Mouse (Mus musculus) layer of hippocampus, adult 9-10 months (tissue): Measurements from ENCODE around the gene Tfg.

ENCODE experiments used
- DNase-seq: peaks from one replicate; pipeline ENCODE4 v3.0.0; 2022; ENCODE audit warnings: low spot score

Tfg gene

DNA sequence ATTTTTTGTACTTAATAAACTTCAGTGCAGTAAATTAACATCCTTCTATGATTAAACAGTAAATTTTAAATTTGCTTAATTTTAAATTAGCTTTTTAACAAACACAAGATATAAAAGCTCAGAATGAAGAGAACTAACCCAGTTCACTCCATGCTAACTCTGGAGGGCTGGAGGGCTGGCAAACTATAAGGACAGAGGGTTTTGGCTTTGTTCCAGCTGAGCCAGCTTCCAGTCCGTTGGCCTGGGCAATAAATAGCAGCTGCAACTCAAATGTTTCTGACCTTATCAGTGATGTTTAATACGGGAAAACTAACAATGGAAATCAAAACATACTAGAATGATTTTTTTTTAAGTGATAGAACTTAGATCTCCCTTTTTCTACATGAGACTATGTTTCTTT is 72.0 kb downstream of the Tfg start:
- no peak for DNase-seq
